Mouse (Mus musculus): ENCODE data around the gene Prss50.
"Not testable (repeated sequence)": the region's sequence is repeated elsewhere in the genome, so short reads cannot be mapped to it uniquely, and the experiment has no call there.

The Prss50 gene

GRCm38 (mm10) chr9:110857781-110858472, at the start of gene Prss50:
Prss50 (plus strand) TSS chr9:110857967.
- DNase-seq, result no peak

- DNase-seq, result no peak
Measured at GRCm38 (mm10) chr9:110810051-110810450, 47.7 kb upstream of the Prss50 start.

- DNase-seq, result no peak
Measured at GRCm38 (mm10) chr9:110813789-110814188, 44.0 kb upstream of the Prss50 start, which contains the start of gene Prss44. Prss44 (plus strand) TSS chr9:110813994.

- DNase-seq, result not testable (repeated sequence)
Measured at GRCm38 (mm10) chr9:110820546-110820945, 37.2 kb upstream of the Prss50 start.

GRCm38 (mm10) chr9:110821436-110821835, 36.3 kb upstream of the Prss50 start:
- no peak for DNase-seq

GRCm38 (mm10) chr9:110825426-110825825, 32.3 kb upstream of the Prss50 start:
- DNase-seq, result no peak

GRCm38 (mm10) chr9:110825832-110826231, 31.9 kb upstream of the Prss50 start:
- DNase-seq, result no peak

GRCm38 (mm10) chr9:110826390-110826789, 31.4 kb upstream of the Prss50 start, which contains the start of gene Prss43:
Prss43 (plus strand) TSS chr9:110826690.
- no peak for DNase-seq

GRCm38 (mm10) chr9:110833021-110833420, 24.7 kb upstream of the Prss50 start:
- no peak for DNase-seq

- no peak for DNase-seq
Measured at GRCm38 (mm10) chr9:110834411-110834810, 23.4 kb upstream of the Prss50 start, which contains the start of gene Prss45. Prss45 (plus strand) TSS chr9:110834588.

- no peak for DNase-seq
Measured at GRCm38 (mm10) chr9:110834961-110835360, 22.8 kb upstream of the Prss50 start.

- DNase-seq, result no peak
Measured at GRCm38 (mm10) chr9:110836112-110836511, 21.7 kb upstream of the Prss50 start.

- no peak for DNase-seq
Measured at GRCm38 (mm10) chr9:110840905-110841304, 16.9 kb upstream of the Prss50 start.

GRCm38 (mm10) chr9:110841438-110841837, 16.3 kb upstream of the Prss50 start:
- DNase-seq, result no peak

GRCm38 (mm10) chr9:110844206-110844605, 13.6 kb upstream of the Prss50 start, which contains the start of gene Prss46:
Prss46 (plus strand) TSS chr9:110844506.
- DNase-seq, result no peak

- DNase-seq, result no peak
Measured at GRCm38 (mm10) chr9:110849162-110849561, 8.6 kb upstream of the Prss50 start.

- DNase-seq, result no peak
Measured at GRCm38 (mm10) chr9:110855903-110856302, 1.9 kb upstream of the Prss50 start.

- no peak for DNase-seq
Measured at GRCm38 (mm10) chr9:110856920-110857319, 847 bp upstream of the Prss50 start.

GRCm38 (mm10) chr9:110858523-110858922, 756 bp downstream of the Prss50 start:
- DNase-seq, result no peak

- DNase-seq, result no peak
Measured at GRCm38 (mm10) chr9:110858967-110859596, 1.3 kb downstream of the Prss50 start.

GRCm38 (mm10) chr9:110871030-110871429, 13.3 kb downstream of the Prss50 start:
- DNase-seq, result no peak

- peak; percentile 83 for DNase-seq
Measured at GRCm38 (mm10) chr9:110873681-110874659, 16.2 kb downstream of the Prss50 start.

GRCm38 (mm10) chr9:110874660-110875191, 17.0 kb downstream of the Prss50 start:
- no peak for DNase-seq

Measured in right cerebral cortex, postnatal 4 days (tissue).